Mouse (Mus musculus): ENCODE results near the gene Lrp4.

GRCm38 (mm10) chr2:91476841-91477240 is 19.5 kb downstream of the Lrp4 start:
- TF ChIP-seq CTCF (IDR thresholded peaks at IDR 0.05; ENCODE audit: low read depth) (no peak), EP300 (IDR thresholded peaks at IDR 0.05; ENCODE audit: low read depth) (no peak)
